Mouse (Mus musculus): ENCODE data around the gene Gm20696.

GRCm38 (mm10) chr6:99644876-99645275 lies 21.7 kb downstream of the Gm20696 start:
- TF ChIP-seq CTCF (IDR thresholded peaks at IDR 0.05; ENCODE audit: low read depth, low read length) (no peak), POLR2A (IDR thresholded peaks at IDR 0.05; ENCODE audit: borderline replicate concordance, low read depth, low read length) (no peak)

Measured in bone marrow macrophage, adult 2 months (primary cell).